Comparison of ENCODE assay signal across 9 mouse cellular contexts in genomic region chr15:93627836-93628797, GRCm38 (mm10). TPM values are rescaled to one million over a fixed set of nuclear protein-coding genes. Genes with fewer than 3 reads are reported as not detected.
DNase-seq lines count a peak whose midpoint lies in the region; ATAC-seq and TF ChIP-seq lines count a peak whose summit lies in the region.
"Had no signal": no experiment of that assay in that cellular context is flagged by ENCODE, and none has a peak within 500 bp of the region (broad histone marks: within the 10 kb centered on the region; RNA-seq: fewer than 3 reads in every experiment).

No protein-coding gene starts in this region.

- no peak for TF ChIP-seq CTCF in heart, postnatal 0 days (IDR thresholded peaks at IDR 0.05; ENCODE audit: low read depth)

- intact Hi-C loops in heart, postnatal 36 days (cut with DNase I): no loop called here

- DNase-seq in heart, postnatal 0 days (ENCODE audit: low spot score): no peak
- no peak for DNase-seq in heart, postnatal 36 days
- peak; percentile 42 for DNase-seq in ZHBTc4 (ENCODE audit: low read depth, low spot score)
- peak; percentile 36 for DNase-seq in kidney, postnatal 10 days
- DNase-seq in lung, postnatal 36 days: peak; percentile 23
- DNase-seq in gastrocnemius, postnatal 4 days (ENCODE audit: low spot score in 2 of 2): no peak
- no peak for DNase-seq in gastrocnemius, postnatal 10 days
- DNase-seq in urinary bladder, postnatal 25 days (ENCODE audit: low spot score): no peak

- TF ChIP-seq EP300 in heart, postnatal 0 days (IDR thresholded peaks at IDR 0.05; ENCODE audit: low read depth): no peak

- peak; percentile 73 for ATAC-seq in heart, postnatal 0 days (ENCODE audit: insufficient read depth, low read depth)

- no peaks in the 10 kb centered on the region for H3K36me3 ChIP-seq in heart, postnatal 0 days (replicated peaks; ENCODE audit: control insufficient read depth, insufficient read depth, low read length)
- H3K36me3 ChIP-seq: embryonic facial prominence, embryonic 10.5 days had no signal

- H3K9me3 ChIP-seq in heart, postnatal 0 days (replicated peaks; ENCODE audit: control insufficient read depth, low read length): no peaks in the 10 kb centered on the region
- H3K9me3 ChIP-seq: embryonic facial prominence, embryonic 10.5 days had no signal

- H3K27ac ChIP-seq in heart, postnatal 0 days (ENCODE audit: low read depth): peak overlapping the region; percentile 16; the same call in 1 of the 2 replicates
- H3K27ac ChIP-seq: embryonic facial prominence, embryonic 10.5 days had no signal

- H3K4me1 ChIP-seq in heart, postnatal 0 days (ENCODE audit: control insufficient read depth, insufficient read depth): peaks cover 9% of the 10 kb centered on the region; the same call in 1 of the 2 replicates

- H3K9ac ChIP-seq in heart, postnatal 0 days (replicated peaks; ENCODE audit: low read depth, low read length): no peak overlapping the region

- H3K4me3 ChIP-seq in heart, postnatal 0 days (ENCODE audit: low read depth, low read length): no peak overlapping the region
- H3K4me3 ChIP-seq: embryonic facial prominence, embryonic 10.5 days had no signal

- H3K4me2 ChIP-seq in heart, postnatal 0 days (ENCODE audit: low read depth, low read length): peak overlapping the region; percentile 45

- H3K27me3 ChIP-seq in heart, postnatal 0 days (ENCODE audit: control insufficient read depth, insufficient read depth, low read length): no peaks in the 10 kb centered on the region

- 47% methylated on average over 21 of the region's 21 CpGs for WGBS in heart, postnatal 0 days

RNA-seq across cellular contexts. Expression of gene Prickle1, which starts 32.4 kb away (rescaled TPM):
- 24.2 and 30.0 TPM in 2 replicates for total RNA-seq in heart, postnatal 0 days (2014; rRNA removed; ENCODE audit: low replicate concordance)
- 21.0 and 23.3 TPM in 2 replicates for polyA plus RNA-seq in heart, postnatal 0 days (2015; fragmentation: Nextera tagmentation; extraction: Ambion mirVana)
- total RNA-seq in heart, postnatal 36 days (2021): 10 to 100 TPM; 17.2 to 18.7 TPM
- total RNA-seq in gastrocnemius, postnatal 4 days (2021): 10 to 100 TPM; 22.5 to 24.5 TPM
- total RNA-seq in gastrocnemius, postnatal 10 days (2021): 10 to 100 TPM in 1 of 2 experiments, 1 to 10 TPM in 1; 8.1 to 10.6 TPM

Comparison
In these comparisons a context has a peak if more than half of its experiments do, and no peak if none do; other contexts are left out.
1. DNase-seq: peak in ZHBTc4 (single experiment), kidney, postnatal 10 days (single experiment) and lung, postnatal 36 days (single experiment); none in heart, postnatal 0 days (single experiment), heart, postnatal 36 days (0 of 2), gastrocnemius, postnatal 4 days (0 of 2), gastrocnemius, postnatal 10 days (single experiment) and urinary bladder, postnatal 25 days (single experiment).